8 mouse cellular contexts compared by ENCODE assay signal in the genomic region with DNA sequence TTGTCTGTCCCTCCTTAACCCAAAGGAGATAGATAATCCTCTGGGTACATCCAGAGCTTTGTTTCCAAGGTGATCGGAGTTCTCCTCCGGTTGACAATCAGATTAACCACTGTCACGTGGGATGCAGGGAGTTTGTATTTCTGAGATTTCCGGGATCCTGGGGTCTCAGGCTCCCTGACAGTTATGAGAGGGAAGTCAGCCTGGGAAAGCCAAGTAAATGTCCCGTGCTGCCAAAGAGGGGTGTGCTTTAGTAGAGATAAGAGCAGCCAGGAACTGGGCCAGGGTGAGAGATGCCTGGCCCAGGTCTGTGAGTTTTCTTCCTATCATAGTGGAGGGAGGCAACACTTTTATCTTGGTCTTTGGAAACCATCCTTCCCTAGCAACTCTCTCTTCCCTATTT. TPM values are rescaled to one million over a fixed set of nuclear protein-coding genes. Genes with fewer than 3 reads are reported as not detected.
DNase-seq lines count a peak whose midpoint lies in the region; ATAC-seq lines count a peak whose summit lies in the region.

No protein-coding gene starts in this region.

- no peaks in the 10 kb centered on the region for H3K9me3 ChIP-seq in erythroblast, embryonic 14.5 days (ENCODE audit: control insufficient read depth, low read length)
- H3K9me3 ChIP-seq in intestine, embryonic 14.5 days (ENCODE audit: control insufficient read depth, low read length) = no peaks in the 10 kb centered on the region
- no peaks in the 10 kb centered on the region for H3K9me3 ChIP-seq in midbrain, embryonic 11.5 days (ENCODE audit: control insufficient read depth, low read length)

- peaks cover 56% of the 10 kb centered on the region for H3K4me1 ChIP-seq in erythroblast, embryonic 14.5 days (ENCODE audit: control insufficient read depth)
- H3K4me1 ChIP-seq in intestine, embryonic 14.5 days (replicated peaks; ENCODE audit: control insufficient read depth, insufficient read depth, low read length) = peaks cover 18% of the 10 kb centered on the region; the same call in 1 of the 2 replicates
- H3K4me1 ChIP-seq in midbrain, embryonic 11.5 days (ENCODE audit: control insufficient read depth, insufficient read depth, low read length) = peaks cover 33% of the 10 kb centered on the region

- H3K4me2 ChIP-seq in intestine, embryonic 14.5 days (ENCODE audit: low read length) = peak overlapping the region; percentile 88; the same call in 1 of the 2 replicates
- H3K4me2 ChIP-seq in midbrain, embryonic 11.5 days = peak overlapping the region; percentile 70

- H3K36me3 ChIP-seq in erythroblast, embryonic 14.5 days (ENCODE audit: control insufficient read depth) = peaks cover 16% of the 10 kb centered on the region
- no peaks in the 10 kb centered on the region for H3K36me3 ChIP-seq in intestine, embryonic 14.5 days (ENCODE audit: control insufficient read depth, insufficient read depth, low read length)
- H3K36me3 ChIP-seq in midbrain, embryonic 11.5 days (ENCODE audit: control insufficient read depth, insufficient read depth, low read length) = no peaks in the 10 kb centered on the region

- ATAC-seq in intestine, embryonic 14.5 days (replicated peaks; ENCODE audit: low FRiP score, low TSS enrichment, low read depth) = no peak
- ATAC-seq in midbrain, embryonic 11.5 days (ENCODE audit: low FRiP score) = no peak
- no peak for ATAC-seq in inflammation-experienced regulatory T-cells, adult 6 months

- 19% methylated on average over 5 of the region's 5 CpGs for WGBS in intestine, embryonic 14.5 days
- 7% methylated on average over 5 of the region's 5 CpGs for WGBS in midbrain, embryonic 11.5 days

- no peak overlapping the region for H3K9ac ChIP-seq in intestine, embryonic 14.5 days (ENCODE audit: low read length)
- peak overlapping the region; percentile 55 for H3K9ac ChIP-seq in midbrain, embryonic 11.5 days (ENCODE audit: low read length)

- DNase-seq in adrenal gland, postnatal 14 days = peak; percentile 24
- no peak for DNase-seq in adrenal gland, adult 8-10 months
- no peak for DNase-seq in intestine, embryonic 14.5 days (ENCODE audit: low spot score)
- DNase-seq in midbrain, embryonic 11.5 days (ENCODE audit: low spot score, missing footprints) = no peak
- DNase-seq in left cerebral cortex, adult 9 months (ENCODE audit: low spot score in 2 of 2) = no peak
- no peak for DNase-seq in ovary, postnatal 14 days (ENCODE audit: low spot score)

- 0 out of 2 replicates have a peak overlapping the region, but pooled peaks have one; percentile 48 for H3K27ac ChIP-seq in intestine, embryonic 14.5 days (ENCODE audit: low read depth)
- H3K27ac ChIP-seq in midbrain, embryonic 11.5 days (ENCODE audit: low read depth, low read length) = peak overlapping the region; percentile 75

- H3K27me3 ChIP-seq in erythroblast, embryonic 14.5 days (ENCODE audit: control insufficient read depth) = peaks cover 3% of the 10 kb centered on the region; the same call in 1 of the 2 replicates
- H3K27me3 ChIP-seq in intestine, embryonic 14.5 days (replicated peaks; ENCODE audit: control insufficient read depth, insufficient read depth, low read length) = no peaks in the 10 kb centered on the region
- H3K27me3 ChIP-seq in midbrain, embryonic 11.5 days (ENCODE audit: control insufficient read depth, insufficient read depth, low read length) = peaks cover 3% of the 10 kb centered on the region

- peak overlapping the region; percentile 95 for H3K4me3 ChIP-seq in erythroblast, embryonic 14.5 days (replicated peaks)
- no peak overlapping the region for H3K4me3 ChIP-seq in intestine, embryonic 14.5 days (ENCODE audit: low read depth, low read length)
- H3K4me3 ChIP-seq in midbrain, embryonic 11.5 days (ENCODE audit: low read depth, low read length) = no peak overlapping the region

RNA-seq across cellular contexts. Expression of a gene that starts 1.2 kb away (rescaled TPM):
- total RNA-seq in adrenal gland, postnatal 14 days (2021) = 26.6 and 40.0 TPM in 2 replicates
- 10 to 100 TPM; 16.3 to 21.4 (median 19.9) TPM for total RNA-seq in adrenal gland, adult 8-10 months (2022)
- polyA plus RNA-seq in erythroblast, embryonic 14.5 days (2012) = 6.3 and 6.8 TPM in 2 replicates
- polyA plus RNA-seq in intestine, embryonic 14.5 days (2014; fragmentation: Nextera tagmentation; extraction: Ambion mirVana) = 3.6 and 5.1 TPM in 2 replicates
- polyA plus RNA-seq in midbrain, embryonic 11.5 days (2014; fragmentation: Nextera tagmentation; extraction: Ambion mirVana) = 10.2 and 10.8 TPM in 2 replicates
- polyA plus RNA-seq in inflammation-experienced regulatory T-cells, adult 6 months (2017; shearing (Covaris generic)) = 1 to 10 TPM in 1 of 3 experiments, under 1 TPM in 1, not detected in 1; 0.89 to 2.1 TPM

RNA-seq across cellular contexts. Expression of a gene that starts 38.6 kb away (rescaled TPM):
- 213 and 228 TPM in 2 replicates for total RNA-seq in adrenal gland, postnatal 14 days (2021)
- 100 to 1,000 TPM; 125 to 142 (median 131) TPM for total RNA-seq in adrenal gland, adult 8-10 months (2022)
- polyA plus RNA-seq in erythroblast, embryonic 14.5 days (2012) = 2.2 and 3.4 TPM in 2 replicates
- 88.5 and 89.2 TPM in 2 replicates for polyA plus RNA-seq in intestine, embryonic 14.5 days (2014; fragmentation: Nextera tagmentation; extraction: Ambion mirVana)
- 75.9 and 77.4 TPM in 2 replicates for polyA plus RNA-seq in midbrain, embryonic 11.5 days (2014; fragmentation: Nextera tagmentation; extraction: Ambion mirVana)
- polyA plus RNA-seq in inflammation-experienced regulatory T-cells, adult 6 months (2017; shearing (Covaris generic)) = 10 to 100 TPM; 31.9 to 49.9 (median 46.9) TPM
